Mouse (Mus musculus) testis, adult 2 months (tissue): ENCODE data around the gene Tex22.

Source experiments
- CTCF ChIP-seq: fragments of 200-500 bp; IDR thresholded peaks from 2 replicates; pipeline ENCODE4 v1.5.1; 2012; ENCODE audit warnings: low read depth, mild to moderate bottlenecking, inconsistent platforms, low read length, moderate library complexity; ENCODE audit not compliant: control insufficient read depth, insufficient read depth, insufficient replicate concordance
- POLR2A ChIP-seq: fragments of 200-500 bp; IDR thresholded peaks from 2 replicates; pipeline ENCODE4 v1.6.1; 2012; ENCODE audit warnings: low read depth, mild to moderate bottlenecking, inconsistent platforms, low read length, moderate library complexity; ENCODE audit not compliant: control insufficient read depth

GRCm38 (mm10) chr12:113114856-113115538, 40.7 kb downstream of the Tex22 start:
- TF ChIP-seq CTCF (no peak), POLR2A (no peak)
